Mouse (Mus musculus): ENCODE data around the gene Adssl1.

The Adssl1 gene

DNA sequence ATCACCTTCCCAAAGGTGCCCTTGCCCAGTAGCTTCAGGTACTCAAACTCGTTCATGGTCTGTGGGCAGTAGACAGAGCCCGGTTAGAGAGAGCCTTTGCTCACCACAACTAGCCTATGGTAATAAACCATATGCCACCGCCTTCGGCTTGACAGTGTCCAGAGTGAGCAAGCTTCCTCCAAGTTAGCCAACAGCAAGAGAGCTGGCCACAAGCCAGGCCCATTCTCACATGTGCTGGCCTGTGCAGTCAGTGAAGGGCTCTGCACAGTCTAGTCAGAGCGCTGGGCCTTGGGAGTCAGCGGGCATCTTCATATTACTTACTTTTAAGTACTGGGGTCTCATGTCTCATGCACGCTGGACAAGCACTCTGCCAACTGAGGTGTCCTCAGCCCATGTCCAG is 38.8 kb downstream of the Adssl1 start:
- no peak for DNase-seq (ENCODE audit: low spot score)

DNA sequence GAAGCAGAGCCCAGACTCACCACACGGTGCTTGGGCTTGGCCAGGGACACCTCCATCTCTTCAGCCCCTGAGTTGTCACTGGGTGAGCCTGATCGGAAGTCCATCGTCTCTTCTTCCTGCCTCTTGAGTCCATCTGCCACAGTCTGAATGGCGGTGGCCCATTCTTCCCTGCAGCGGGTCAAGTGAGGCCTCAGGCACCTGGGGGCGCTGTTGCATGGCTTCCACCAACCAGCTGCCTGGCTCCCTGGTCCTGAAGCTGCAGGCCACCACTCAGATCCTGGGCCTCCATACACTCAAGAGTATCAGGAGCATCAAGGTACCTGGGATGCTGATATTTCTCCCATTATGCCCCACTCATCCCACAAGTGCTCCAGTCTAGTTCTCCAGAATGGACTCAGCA is 39.3 kb downstream of the Adssl1 start:
- DNase-seq (ENCODE audit: low spot score), result peak; percentile 44

DNA sequence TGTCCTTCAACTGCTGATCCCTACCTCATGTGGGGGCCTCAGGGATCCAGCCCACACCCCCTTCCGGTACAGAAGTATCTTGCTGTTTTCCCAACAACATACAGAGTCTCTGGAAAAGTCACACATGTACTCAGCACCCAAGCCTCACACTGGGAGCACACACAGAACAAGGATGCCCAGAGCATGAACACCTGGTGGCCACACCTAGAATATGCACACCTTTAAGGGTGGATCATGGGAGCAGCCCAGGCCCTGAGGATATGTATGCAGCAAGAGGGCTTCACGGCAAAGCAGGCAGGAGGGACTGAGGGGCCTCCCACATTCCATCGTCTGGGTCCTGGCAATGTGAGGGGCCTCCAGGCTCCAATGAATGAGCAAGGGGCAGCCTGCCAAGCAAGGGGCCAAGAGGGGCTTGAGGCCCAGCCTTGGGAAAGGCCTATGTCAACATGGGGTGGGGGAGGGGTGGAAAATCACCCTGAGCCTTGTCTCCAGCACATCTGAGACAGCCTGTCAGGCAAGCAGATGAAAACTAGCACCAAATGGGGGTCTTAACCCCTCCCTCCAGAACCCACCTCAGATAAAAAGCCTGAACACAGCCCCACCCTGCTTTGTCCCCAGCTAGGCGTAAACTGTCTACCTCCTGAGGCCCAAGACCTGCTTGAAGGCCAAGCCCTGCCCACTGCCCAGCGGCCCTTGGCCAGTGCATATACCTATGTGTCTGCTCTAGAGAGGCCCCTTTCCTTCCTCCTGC is 40.9 kb downstream of the Adssl1 start:
- DNase-seq (ENCODE audit: low spot score), result no peak

DNA sequence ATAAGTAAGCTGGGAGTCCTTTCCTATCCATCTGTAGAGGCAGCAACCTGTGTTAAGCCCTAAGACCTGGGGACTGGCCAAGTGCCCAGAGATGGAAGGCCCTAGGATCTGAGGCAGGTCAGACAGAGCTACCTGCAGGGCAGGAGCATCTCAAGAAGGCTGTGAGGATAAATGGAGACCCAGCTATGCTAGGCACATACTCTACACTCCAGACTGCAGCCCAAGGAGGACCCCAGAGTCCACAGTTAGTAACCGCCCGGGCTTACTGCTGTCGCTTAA is 41.4 kb downstream of the Adssl1 start:
- no peak for DNase-seq (ENCODE audit: low spot score)

DNA sequence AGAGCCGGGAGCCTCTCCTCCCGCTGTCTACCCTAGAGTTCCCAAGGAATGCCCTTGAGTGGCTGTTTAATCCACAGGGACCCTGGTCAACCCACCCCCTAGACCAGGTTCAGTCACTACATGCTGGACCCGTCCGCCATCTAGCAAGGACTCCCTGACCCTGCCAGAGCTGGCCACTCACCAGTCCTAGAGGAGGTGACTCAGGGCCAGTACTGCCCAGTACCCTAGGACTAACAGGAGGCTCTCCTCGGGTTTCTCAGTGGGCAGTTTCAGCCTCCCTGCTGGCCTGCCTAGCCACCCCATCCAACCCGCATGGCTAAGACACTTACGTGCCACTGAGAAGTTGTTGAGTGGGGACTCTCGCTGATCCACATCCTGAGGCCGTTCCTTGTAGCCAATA is 42.0 kb downstream of the Adssl1 start:
- no peak for DNase-seq (ENCODE audit: low spot score)

DNA sequence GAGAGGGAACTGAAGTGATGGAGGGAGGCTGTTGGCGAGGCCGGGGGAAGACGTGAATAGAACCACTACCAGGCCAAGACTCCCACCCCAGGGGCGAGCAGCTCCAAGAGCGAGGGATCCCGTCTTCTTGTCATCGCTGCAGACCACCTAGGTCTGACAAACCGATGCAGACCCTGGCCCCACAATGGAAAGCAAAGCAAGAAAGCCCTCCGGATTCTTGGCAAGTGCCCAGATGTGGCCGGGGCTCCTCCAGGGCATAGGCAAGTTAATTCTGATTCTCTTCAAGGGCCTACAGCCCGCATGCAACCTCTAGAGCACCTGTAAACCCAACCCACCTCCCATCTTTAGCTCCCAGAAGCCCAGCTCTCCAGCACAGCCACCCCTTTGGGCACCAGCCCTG is 43.5 kb downstream of the Adssl1 start:
- no peak for DNase-seq (ENCODE audit: low spot score)

DNA sequence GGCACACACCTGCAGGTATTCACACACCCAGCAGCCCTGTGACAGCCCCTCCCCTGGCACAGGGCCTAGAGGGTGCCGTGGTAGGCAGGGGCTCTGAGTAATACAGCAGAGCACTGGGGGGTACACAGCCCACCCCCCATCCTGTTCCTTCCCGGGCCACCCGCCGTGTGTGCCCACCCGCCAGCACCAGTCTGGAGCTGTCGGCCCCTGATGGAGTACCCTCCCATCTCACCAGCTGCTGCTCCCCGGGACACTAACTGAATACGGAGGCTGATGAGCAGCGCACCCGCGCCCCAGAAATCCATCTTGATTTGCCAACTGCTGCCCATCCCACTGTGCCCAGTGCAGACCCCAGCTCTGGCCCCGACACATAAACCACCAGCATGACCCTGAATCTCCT is 43.9 kb downstream of the Adssl1 start:
- no peak for DNase-seq (ENCODE audit: low spot score)

DNA sequence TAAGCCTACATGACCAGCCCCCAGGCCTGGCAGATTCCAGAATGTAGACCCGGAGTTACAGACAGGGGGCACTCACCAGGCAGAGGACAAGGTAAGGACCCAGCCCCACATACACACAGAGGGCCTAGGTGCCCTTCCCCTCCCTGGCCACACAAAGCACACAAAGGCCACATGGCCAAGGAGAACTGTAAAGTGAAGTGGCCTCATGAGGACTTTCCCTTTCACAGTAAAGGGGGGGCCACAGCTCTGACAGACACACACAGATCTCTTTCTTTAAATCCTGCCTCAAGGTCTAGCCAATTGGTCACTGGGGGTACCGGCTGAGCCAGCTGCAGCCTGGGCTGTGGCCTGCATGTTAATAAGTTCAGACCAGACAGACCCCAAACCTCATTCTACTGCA is 44.3 kb downstream of the Adssl1 start:
- no peak for DNase-seq (ENCODE audit: low spot score)

DNA sequence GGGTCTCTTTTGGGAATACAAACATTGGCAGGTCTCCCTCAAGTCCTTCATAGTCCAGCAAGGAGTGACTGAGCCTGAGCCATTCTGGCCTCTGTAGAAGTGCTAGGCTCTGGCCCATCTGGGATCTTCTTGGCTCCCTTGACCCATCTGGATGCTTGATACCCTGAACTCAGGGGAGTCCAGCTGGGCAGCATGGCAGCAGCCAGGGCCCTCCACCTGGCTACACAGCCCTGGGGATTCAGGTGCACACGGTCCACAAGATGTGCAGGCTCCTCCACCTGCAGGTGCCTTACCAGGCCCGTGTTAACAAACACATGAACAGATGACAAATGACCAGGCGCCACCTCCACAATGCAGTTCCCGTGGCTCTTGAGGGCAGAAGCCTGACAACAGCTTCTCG is 44.8 kb downstream of the Adssl1 start:
- no peak for DNase-seq (ENCODE audit: low spot score)

DNA sequence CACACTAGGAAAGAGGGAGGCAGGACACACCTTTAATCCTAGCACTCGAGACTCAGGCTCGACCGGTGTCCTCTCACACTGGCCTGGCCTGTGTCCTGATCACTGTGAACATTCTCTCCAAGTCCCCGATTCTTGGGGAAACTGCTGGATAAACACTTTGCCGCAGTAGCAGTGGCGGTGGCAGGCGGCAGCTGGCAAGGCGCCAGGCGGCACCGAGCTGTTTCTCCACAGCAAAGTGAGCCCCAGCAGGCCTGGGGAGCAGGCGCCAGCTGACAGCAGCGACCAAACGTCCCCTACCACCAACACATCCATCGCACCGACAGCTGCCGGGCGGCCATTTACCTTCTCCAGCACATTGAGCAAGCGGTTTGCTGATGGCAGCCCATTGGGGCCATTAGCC is 45.6 kb downstream of the Adssl1 start:
- DNase-seq (ENCODE audit: low spot score), result no peak

DNA sequence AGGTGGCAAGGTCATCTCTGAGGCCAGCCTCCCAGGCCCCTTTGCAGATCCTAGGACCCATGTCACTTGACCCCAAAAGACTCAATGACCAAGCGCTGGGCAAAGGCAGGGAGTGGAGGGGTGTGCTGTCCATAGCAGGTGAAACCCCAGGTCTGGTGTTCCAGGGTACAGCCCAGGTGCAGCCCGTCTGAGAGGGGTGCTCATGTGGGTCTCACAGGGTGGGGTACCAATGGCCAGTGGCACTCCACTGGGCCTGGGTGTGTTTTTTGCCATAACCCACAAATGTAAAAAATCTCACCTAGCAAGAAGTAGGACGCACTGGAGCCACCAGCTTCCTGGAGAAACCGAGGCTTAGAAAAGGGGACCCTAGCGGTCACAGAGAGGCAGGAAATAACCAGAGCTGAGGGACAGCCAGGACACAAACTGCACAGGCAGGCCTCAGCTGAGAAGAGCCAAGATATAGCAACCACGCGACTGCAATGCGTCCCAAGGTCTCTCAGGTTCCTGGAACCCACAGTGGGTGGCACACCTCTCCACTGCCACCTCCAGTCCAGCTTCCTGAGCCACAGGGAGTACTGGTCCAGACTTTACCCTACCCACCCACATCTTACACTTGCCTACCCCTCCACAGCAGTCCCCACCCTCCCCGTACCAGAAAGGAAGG is 46.2 kb downstream of the Adssl1 start:
- no peak for DNase-seq (ENCODE audit: low spot score)

DNA sequence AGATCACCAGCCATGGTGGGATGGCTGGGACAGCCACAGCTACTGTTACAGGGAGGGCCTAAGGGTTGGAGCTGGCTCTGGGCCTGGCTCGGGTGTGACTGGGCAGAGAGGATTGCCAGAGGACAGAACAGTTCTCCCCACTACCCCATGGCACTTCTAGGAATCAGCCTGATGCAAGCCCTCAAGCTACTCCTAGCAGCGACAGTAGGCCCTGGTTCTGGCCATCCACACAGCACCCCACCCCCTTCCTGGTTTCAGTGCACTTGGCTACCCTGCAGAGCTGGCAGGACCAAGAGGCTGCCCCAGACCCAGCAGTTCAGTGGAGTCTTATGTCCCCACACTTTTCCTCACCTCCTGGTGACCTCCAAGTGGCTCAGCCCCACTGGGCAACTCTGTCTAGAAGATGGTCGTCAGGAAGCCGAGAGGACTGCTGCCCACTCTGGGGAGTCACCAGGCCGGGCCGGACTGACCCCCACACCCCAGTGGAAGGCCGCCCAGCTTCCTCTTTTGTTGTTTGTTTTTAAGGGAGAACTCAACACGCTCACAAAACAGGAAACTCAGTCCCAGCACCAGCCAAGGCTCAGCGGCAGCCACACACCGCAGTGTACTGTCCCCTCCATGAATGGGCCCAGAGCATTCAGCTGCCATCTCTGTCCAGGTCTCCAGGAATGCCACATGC is 47.9 kb downstream of the Adssl1 start:
- DNase-seq (ENCODE audit: low spot score), result no peak

DNA sequence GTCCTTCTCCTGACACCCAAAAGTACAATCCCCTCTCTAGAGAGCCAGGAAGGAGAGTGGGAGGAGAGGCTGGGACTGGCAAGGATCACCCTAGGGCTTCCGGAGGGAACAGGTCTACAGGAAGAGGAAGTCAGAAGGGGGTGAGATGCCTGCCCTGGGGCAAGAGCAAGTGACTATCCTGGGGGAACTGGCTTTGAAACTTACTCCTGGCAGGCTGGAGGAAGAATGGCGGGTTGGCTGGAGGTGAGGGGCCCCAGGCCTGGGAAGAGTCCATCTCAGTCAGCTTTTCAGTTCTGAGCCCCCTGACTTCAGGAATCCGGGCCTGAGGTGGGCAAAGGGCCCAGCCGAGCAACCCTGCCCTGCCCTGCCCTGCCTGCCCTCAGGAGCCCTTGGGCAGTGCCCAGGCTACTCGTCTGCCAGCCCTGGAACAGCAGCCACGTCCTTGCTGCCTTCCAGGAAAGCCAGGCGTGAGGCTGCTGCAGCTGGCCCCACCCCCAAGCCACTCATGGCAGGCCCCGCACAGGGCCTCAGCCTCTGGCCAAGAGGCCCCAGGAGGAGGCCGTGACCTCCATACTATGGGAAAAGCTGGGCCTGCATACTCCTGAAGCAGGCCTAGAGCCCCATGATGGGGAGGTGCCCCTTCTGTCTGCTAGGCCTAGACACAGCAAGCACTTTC is 51.0 kb downstream of the Adssl1 start:
- no peak for DNase-seq (ENCODE audit: low spot score)

DNA sequence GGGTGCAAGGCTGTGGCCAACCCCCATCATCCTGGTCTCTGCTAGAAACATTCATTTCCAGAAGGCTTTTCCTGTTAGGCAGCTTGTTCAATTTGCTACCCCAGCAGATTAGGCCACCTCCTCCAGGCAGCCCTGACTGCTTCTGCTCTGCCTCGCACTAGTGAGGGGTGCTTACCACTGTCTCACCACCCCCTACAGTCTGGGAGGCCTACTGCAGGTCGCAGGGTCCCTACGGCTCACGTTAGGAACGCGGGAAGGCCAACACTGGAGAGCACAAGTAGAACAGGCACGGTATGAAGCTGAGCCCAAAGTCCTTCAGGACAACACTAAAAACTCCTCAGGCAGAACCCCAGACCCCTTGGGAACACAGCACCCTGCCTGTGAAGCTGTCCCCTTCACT is 52.0 kb downstream of the Adssl1 start:
- DNase-seq (ENCODE audit: low spot score), result no peak

DNA sequence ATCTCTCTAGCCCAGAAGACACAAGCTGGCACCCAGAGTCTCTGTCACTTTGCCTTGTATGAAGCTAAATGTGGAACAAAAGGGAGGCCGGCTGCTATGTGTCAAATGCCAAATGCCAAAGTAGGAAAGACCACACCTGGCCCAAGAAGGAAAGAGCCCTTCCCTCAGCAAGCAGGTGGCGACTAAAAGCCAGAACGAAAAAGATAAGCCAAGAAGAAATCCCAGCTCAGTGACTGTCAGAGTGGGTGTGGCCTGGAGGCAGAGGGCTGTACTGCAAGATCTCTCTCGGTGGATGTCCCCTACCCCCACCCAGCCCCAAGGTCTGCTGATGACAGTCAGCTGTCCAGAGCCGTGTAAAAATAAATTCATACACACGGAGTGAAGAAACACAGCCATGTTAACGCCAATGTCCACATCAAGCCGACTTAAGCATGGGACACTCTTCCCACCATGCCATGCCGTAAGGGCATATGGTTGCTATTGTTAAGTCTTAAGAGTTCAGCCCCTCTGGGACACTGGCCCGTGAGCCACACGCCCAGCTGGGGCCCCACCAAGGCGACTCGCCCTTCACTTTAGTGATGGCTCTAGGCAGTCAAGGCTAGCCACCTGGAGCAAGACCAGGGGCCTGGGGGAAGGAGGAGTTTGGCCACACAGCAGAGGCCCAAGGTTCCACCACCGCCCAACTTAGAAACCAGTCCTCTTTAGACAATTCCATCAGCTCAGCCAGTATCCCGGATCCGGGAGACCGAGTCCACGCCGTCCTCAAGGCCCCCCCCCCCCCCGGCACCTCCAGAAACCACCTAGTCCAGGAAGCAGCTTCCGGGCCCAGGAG is 53.1 kb downstream of the Adssl1 start:
- DNase-seq (ENCODE audit: low spot score), result peak; percentile 43

DNA sequence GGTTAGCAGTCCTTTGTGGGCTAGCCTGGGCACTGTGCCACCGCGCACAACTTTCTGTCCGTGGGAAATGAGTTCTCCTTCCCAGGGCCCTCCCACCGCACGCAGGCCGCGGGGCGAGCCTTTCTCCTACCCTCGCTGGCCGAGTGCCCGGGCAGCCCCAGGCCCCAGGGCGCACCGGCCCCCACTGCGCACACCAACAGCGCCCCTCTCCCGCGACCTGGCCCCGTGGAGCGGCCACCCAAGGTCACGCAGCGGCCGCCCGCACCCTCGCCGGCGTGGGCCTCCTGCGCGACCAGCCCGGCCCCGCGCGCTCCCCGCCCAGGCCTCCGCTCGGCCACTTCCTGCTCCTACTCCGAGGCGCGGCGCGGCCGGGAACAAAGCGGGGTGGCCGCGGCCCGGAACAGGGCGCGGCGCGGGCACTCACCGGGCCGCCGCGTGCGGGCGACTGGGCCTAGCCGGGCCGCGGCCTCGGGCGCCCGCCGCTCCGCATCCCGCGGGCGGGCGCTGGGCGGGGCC is 53.8 kb downstream of the Adssl1 start:
- DNase-seq (ENCODE audit: low spot score), result peak; percentile 17

DNA sequence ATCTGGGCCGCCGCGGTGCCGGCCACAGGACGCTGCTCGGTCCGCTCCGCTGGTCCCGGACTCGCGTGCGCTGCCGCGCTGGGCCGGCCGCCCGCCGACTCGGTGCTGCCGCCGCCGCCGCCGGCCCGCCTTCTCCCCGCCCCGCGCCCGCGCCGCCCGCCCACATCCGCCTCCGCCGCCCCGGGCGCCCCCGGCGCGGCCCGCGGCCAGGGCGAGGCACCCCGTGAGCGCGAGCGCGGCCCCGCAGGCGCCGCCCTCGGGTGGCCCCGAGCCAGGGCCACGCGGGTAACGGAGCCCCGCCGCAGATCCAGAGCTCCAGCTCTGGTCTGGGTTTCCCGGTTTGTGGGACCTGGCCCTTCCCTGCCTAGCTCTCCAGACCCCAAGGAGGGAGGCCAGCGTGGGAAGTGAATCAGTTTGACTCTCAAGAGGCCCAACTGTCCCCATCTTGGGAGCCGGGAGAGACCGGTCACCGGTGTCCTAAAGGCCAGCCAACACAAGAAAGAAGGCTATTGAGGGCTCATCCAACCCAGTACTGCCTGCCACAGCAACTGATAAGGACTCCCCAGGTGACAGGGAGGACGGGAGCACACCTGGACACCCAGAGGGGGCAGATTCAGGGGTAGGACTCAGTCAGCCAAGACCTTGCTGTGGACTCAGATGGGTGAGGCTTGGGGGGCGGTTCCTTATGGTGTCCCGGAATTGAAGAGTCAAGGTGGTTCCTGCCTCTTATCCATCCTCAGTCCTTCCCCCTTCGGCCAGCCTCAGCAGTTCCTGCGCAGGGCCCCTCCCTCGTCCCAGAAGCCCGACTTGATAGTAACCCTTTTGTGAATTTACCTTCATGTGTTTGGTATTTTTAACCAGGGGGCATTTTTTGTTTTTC is 54.5 kb downstream of the Adssl1 start, which contains the start of gene Akt1:
Gene Akt1, minus strand, starts transcription at position 753 of the 880 bp plus-strand sequence.
- peak; percentile 32 for DNase-seq (ENCODE audit: low spot score)

DNA sequence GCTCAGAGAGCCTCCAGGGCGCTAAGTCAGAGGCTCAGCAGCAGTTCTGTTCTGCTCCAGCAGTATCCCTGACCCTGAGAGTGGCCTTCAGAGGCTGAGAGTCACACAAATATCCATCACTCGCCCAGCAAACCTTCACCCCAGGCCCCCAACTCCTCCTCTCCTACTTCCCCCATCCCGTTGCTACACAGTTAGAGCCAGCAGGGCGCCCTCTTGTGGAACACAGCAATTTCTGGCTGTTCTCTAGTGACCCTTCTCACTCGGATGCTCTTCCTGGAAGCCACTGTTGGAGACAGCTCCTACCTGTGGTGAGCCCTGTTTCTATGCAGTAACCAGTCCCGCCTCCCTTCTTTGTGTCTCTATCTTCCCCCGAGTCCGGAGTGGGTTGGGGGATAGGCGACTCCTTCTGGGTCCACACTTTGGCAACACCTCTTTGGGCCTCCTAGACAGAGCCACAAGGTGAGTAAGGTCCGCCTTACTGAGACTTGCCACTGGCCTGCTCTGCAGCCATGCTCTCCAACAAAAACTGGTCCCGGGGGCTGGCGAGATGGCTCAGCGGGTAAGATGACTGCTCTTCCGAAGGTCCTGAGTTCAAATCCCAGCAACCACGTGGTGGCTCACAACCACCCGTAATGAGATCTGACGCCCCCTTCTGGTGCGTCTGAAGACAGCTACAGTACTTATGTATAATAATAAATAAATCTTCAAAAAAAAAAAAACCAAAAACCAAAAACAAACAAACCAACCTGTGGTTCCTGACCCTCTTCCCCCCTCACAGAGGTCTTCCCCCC is 55.6 kb downstream of the Adssl1 start:
- DNase-seq (ENCODE audit: low spot score), result peak; percentile 85

DNA sequence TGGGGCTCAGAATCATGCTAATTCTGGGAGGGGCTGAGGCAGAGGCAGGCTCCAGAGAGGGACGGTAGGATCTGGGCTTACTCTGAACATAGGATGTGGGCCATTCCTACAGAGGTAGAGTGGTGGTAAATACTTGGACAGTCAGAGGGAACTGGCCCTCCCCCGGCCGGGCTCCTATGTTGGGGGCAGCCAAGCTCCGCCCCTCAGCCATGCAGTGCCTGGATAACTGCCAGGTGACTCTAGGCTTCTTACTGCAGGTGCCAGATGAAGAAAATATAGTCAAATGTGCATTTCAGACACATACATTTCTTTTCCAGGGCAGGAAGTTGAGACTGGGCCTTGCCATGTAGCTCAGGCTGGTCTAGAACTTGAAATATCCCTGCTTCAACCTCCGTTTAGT is 57.2 kb downstream of the Adssl1 start:
- DNase-seq (ENCODE audit: low spot score), result no peak
